Mouse (Mus musculus) heart, adult 9 months (tissue): Measurements from ENCODE around the gene Glp2r.

Experiments used
- DNase-seq, 2 experiments: peaks; one replicate each; pipeline ENCODE4 v3.0.0; 2022; ENCODE audit warnings: low spot score in 2 of 2

Glp2r gene

DNA sequence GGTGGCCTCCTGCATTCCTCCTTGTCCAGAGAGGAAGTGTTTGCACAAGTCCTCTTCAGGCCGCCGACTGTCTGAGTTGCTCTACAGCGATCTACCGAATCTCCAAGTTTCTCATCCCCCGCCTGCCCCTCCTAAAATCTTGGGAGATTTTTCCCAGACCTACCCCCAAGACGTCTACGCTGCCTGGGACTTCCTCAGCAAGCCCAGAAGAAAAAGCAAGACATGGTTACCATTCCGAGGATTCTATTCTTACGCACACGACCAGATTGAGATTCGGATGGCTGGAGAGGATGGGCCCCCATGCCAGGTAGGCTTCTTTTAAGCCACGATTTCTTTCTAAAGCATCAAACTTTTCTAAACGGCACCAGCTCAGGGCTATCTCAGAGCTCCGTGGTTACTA is at the start of gene Glp2r:
Glp2r (minus strand) TSS at position 101 of the 400 bp plus-strand sequence.
- no peak for DNase-seq

GRCm38 (mm10) chr11:67820221-67820620 is 49.3 kb upstream of the Glp2r start:
- DNase-seq, result no peak

- DNase-seq, result no peak
These were observed 48.7 kb upstream of the Glp2r start for GRCm38 (mm10) chr11:67819604-67820003.

DNA sequence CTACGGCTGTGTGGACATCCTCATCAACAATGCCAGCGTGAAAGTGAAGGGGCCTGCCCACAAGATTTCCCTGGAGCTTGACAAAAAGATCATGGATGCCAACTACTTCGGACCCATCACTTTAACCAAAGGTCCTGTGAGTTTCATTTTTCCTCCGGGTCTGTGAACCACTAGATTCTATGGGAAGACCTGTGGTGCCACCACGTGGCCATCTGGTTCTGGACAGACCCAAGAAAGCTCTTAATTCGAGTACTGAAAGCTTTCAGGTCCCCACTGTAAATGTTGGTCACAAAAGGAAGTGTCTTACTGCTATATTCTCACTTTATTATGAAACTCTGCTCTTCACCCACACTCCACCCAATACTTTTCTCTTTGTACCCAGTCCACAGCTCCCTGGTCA is 40.6 kb upstream of the Glp2r start:
- DNase-seq, result no peak

- DNase-seq, result no peak
These were observed 37.1 kb upstream of the Glp2r start for GRCm38 (mm10) chr11:67808051-67808450.

DNA sequence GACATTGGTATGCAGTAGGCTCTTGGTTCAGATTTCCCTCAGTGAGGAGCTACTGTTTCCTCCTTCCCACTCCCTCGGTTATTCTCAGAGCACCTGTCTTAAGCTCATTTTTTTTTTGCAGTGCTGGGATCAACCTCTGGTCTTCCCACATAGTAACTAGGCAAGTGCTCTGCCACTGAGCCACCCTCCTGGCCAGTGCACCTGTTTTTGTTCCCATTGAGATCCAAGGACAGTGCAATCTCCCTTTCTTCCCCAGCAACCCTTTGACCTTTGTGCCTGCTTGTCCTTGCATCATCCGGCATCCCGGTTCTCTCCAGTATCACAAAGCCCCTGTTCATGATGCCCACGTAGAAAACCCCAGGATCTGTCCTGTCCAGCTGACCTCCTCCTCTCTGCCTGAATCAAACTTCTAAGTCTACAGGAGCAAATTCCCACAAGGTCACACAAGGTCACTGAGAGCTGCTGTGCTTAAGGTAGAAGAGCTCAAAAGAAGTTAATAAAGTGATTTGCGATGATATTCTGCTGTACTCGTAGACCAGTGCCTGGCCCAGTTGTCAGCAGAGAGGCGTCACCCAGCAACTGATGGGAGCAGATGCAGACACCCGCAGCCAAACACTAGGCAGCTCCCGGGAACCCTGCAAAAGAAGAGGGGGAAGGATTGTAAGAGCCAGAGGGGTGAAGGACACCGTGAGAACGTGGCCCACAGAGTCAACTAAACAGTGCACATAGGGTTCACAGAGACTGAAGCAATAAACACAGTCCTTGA is 36.1 kb upstream of the Glp2r start:
- no peak for DNase-seq

GRCm38 (mm10) chr11:67805538-67805937 is 34.6 kb upstream of the Glp2r start:
- no peak for DNase-seq

DNA sequence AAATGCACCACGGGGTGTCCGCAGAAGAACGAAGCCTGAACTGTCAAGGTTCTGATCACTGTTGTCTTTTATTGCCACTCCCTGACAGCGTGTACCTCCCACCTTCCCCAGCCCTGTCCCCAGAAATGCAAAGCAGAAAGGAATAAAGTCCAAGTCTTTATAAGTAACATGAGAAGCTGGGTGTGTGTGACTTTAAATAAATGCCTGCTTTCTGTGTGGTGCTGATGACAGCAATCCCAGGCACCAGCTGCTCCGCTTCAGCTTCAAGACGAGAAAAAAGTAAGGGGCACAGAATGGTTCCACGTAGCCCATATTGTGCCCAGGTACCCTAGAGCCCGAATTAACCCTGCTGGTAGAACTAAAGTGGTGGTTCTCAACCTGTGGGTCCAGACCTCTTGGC is 30.2 kb upstream of the Glp2r start:
- no peak for DNase-seq

DNA sequence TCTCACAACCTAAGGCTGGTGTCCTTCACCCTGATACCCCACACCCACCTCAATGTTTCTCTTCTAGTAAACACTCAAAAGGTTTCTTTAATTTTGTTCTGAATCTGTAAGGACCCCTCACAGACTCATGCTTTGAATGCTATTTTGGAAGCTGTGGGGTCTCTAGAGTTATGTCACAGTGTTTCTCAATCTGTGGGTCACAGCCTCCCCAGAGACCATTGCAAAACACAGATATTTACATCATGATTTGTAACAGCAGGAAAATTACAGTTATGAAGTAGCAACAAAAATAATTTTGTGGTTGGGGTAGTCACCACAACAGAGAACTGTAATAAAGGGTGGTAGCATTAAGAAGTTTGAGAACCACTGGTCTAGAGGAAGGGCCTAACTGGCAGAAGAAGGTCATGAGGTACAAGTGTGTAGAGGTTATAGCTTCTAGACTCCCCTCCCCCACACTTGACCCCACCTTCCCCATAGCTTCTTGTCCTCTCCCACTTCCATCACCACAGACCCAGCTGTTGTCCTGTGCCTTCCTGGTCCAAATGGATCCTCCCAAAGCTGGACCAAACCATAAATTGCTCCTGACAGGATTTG is 29.3 kb upstream of the Glp2r start:
- no peak for DNase-seq

DNA sequence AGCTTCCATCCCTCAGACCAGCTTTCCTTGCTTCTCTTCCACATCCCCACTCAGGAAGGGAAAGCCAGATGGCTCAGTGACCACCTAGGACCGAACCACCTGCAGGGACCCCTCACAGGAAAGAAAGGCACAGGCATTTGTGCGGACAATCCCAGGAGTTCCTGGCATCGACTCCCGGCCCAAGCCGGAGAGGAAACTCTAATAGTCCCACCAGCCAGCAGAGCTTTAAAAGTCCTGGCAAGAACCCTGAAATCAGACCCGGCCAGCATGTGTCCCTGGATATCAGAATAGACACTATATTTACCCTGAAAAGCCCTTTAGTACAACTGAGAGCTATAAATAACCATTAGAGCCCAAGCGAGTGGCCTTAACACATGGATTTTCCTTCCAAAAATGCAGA is 27.0 kb upstream of the Glp2r start, which contains the start of gene Dhrs7c:
Dhrs7c (plus strand) TSS at position 257 of the 400 bp plus-strand sequence.
- DNase-seq, result peak; percentile 56 to 70

- DNase-seq, result peak in 1 of 2 experiments; percentile 32
These were observed 19.2 kb upstream of the Glp2r start for GRCm38 (mm10) chr11:67790182-67790581.

GRCm38 (mm10) chr11:67774379-67774778 is 3.4 kb upstream of the Glp2r start, which contains the start of gene Gsg1l2:
TSS of gene Gsg1l2 (plus strand) at chr11:67774608.
- DNase-seq, result no peak

DNA sequence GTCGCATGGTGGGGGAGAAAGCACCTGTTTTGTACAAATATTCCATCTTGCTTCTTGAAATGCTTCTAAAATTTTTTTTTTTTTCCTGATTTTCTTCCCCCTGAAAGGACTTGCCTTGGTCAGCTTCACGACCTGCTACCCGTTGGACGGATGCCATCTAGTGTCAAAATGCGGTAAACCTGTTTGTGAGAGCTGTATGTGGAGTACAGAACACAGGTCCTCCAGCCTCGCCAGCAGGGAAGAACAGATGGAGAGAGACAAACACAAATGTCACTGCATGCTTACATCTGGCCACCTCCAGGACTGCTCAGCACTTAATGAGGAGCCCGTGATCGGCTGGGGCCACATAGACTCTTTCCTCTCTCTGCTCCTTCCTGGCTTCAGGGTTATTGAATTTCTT is 1.6 kb upstream of the Glp2r start:
- DNase-seq, result no peak

- DNase-seq, result no peak
These were observed 738 bp upstream of the Glp2r start for GRCm38 (mm10) chr11:67771691-67772090.

DNA sequence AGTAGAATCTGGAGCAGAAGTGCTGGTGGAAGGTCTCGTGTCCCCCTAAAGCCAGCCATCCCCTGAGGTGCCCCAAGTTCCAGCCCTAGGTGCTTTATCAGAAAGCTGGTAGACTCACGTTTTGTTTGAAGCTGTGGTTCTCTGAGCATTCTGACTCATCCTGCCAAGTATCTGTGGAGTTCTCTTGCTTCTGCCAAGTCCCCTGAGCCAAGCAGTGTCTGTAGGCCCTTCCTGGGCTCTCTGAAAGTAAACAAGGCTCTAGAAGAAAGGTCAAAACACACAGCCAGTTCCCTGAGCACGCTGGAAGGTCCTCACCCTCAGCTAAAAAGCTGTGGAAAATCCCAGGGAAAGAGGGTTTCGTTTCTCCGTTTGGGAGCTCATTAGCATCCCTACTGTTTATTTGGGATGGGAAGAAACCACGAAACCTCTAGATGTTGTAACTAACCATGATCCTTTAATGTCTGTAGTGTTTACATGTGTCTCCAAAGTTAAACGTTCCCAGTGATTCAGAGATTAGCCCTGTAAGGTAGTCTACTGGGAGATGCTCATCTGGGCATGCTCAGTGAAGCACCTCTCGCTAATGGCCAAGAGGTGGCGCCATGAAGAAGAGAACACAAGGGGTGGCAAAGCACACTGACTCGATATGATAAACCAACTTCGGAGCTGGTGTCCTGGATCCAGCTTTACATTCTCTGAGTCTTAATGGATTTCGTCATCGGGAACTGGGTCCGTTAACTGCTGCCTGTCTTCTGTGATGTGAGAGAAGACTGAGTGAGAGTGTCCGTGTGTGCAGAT is 13.4 kb downstream of the Glp2r start:
- peak in 1 of 2 experiments; percentile 10 for DNase-seq

- DNase-seq, result no peak
These were observed 14.7 kb downstream of the Glp2r start for GRCm38 (mm10) chr11:67756287-67756686.

- DNase-seq, result no peak
These were observed 29.4 kb downstream of the Glp2r start for GRCm38 (mm10) chr11:67741569-67741968.

- no peak for DNase-seq
These were observed 32.0 kb downstream of the Glp2r start for GRCm38 (mm10) chr11:67738846-67739490.

DNA sequence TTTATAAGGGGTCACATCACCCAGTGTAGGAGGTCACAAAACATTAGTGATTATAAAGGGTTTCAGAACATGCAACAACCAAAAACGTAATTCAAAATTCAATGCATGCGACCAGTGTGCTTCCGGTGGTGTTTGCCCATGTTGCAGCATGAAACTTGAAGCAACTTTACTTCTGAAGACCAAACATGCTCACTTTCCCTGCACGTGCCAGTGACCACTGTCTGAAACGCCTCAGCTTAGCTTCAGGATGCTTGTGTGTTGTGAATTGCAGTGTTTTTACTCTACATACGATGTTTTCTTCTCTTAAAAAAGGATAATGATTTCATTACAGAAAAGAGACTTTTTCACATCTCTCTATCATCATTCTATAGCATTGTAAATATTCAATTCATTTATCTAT is 32.6 kb downstream of the Glp2r start:
- no peak for DNase-seq

- DNase-seq, result no peak
These were observed 36.4 kb downstream of the Glp2r start for GRCm38 (mm10) chr11:67734597-67734996.

DNA sequence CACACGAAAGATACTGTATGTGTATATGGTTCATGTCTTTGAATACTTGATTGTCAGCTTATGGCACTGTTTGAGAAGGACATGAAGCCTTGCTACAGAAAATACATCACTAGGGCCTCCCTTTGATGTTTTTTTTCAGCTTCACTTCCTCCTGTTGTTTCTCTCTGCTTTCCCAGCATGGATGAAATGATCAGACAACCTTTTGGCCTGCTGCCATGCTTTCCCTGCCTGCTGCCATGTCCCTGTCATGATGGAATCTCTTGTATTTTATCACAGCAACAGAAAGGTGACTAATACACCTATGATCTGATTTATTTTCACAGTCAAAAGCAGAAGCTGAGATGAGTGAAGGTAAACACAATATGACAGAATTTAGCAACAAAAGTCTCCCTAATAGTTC is 37.2 kb downstream of the Glp2r start:
- no peak for DNase-seq

DNA sequence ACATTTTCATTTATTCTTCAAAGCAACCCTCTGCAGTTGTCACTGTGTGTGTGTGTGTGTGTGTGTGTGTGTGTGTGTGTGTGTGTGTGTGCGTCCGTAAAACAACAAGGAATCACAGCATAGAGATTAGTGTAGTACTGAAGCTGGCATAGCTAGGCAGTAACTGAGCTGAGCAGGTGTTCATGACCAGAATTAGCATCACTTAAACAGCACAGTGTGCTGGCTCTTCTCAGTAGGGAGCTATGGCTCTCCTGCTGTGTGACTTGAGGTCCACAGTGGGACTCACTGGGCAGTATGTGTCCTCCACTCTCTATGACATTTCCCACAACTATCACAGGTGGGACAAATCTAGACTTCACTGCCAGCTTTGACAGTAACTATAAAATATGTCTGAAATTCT is 39.9 kb downstream of the Glp2r start:
- DNase-seq, result no peak
